Mouse (Mus musculus) lung, embryonic 14.5 days (tissue): Measurements from ENCODE around the gene Fam173b. TPM values are rescaled to one million over a fixed set of nuclear protein-coding genes. Genes with fewer than 3 reads are reported as not detected.

Experiments used
- ATAC-seq: fragments of 200-750 bp; cut with Nextera tagmentation; 2 replicates; pipeline ENCODE4 v1.8.0; 2017; ENCODE audit warnings: mild to moderate bottlenecking, moderate TSS enrichment, moderate library complexity; ENCODE audit not compliant: insufficient read depth
- DNase-seq: peaks from one replicate; pipeline ENCODE4 v3.0.0-alpha.2; 2015
- H3K27ac ChIP-seq: fragments of 300-500 bp; sonication (generic); 2 replicates; pipeline ENCODE4 v1.5.1; 2014; ENCODE audit warnings: low read depth, mild to moderate bottlenecking, moderate library complexity
- H3K27me3 ChIP-seq: fragments of 300-500 bp; sonication (generic); 2 replicates; pipeline ENCODE4 v1.6.1; 2014; ENCODE audit warnings: low read length, control low read depth; ENCODE audit not compliant: insufficient read depth
- H3K36me3 ChIP-seq: fragments of 300-500 bp; sonication (generic); 2 replicates; pipeline ENCODE4 v1.6.1; 2014; ENCODE audit warnings: control low read depth; ENCODE audit not compliant: insufficient read depth
- H3K4me1 ChIP-seq: fragments of 300-500 bp; sonication (generic); 2 replicates; pipeline ENCODE4 v1.6.1; 2014; ENCODE audit warnings: antibody characterized with exemption, control low read depth; ENCODE audit not compliant: insufficient read depth
- H3K4me2 ChIP-seq: fragments of 300-500 bp; sonication (generic); 2 replicates; pipeline ENCODE4 v1.6.1; 2014; ENCODE audit warnings: mild to moderate bottlenecking
- H3K4me3 ChIP-seq: fragments of 300-500 bp; sonication (generic); 2 replicates; pipeline ENCODE4 v1.5.1; 2014; ENCODE audit warnings: low read depth, low read length
- H3K9ac ChIP-seq: fragments of 300-500 bp; sonication (generic); 2 replicates; pipeline ENCODE4 v1.6.1; 2014
- H3K9me3 ChIP-seq: fragments of 300-500 bp; sonication (generic); 2 replicates; pipeline ENCODE4 v1.6.1; 2016; ENCODE audit warnings: low read depth, low read length, control low read depth
- CTCF ChIP-seq: IDR thresholded peaks from 2 replicates; pipeline ENCODE4 v1.5.1; 2016; ENCODE audit warnings: antibody characterized with exemption, low read depth
- WGBS: fragments of 180-500 bp; shearing (Covaris S2); extraction: QIAGEN DNeasy Blood & Tissue Kit; methylation state at CpG from one replicate; pipeline ENCODE4 v1.1.7; 2014; 5-methylcytosine and 5-hydroxymethylcytosine counted together
- polyA plus RNA-seq: library from polyadenylated mRNA; unstranded; fragments of >200 nt; fragmentation: Nextera tagmentation; extraction: Ambion mirVana; gene quantifications from 2 replicates; pipeline ENCODE4 v1.2.1, GENCODE M21; 2014

Gene Fam173b
- polyA plus RNA-seq, 1 experiment from 2014 or later = 15.0 TPM

DNA sequence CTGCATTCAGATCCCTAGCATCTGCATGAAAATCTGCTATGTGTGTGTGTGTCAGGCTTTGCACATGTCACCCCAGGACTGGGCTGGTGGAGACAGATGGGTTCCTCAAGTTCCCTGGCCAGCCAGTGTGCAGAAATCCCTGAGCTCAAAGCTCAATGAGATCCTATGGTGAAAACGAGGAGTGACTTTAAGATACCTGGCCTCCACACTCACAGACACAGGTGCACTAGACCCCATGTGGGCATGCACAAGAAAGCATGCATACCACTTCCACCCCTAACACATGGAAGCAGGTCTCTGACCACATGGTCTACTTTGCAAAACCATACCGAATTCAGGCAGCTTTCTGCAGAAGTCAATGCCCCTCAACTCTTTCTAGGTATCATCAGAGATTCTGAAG is 13.9 kb upstream of the Fam173b start:
- ATAC-seq (no peak), DNase-seq (no peak)
- H3K4me1 ChIP-seq = no peaks in the 10 kb centered on the region
- no peaks in the 10 kb centered on the region for H3K9me3 ChIP-seq
- no peaks in the 10 kb centered on the region for H3K27me3 ChIP-seq
- TF ChIP-seq CTCF = no peak
- WGBS = 66% methylated on average over 2 of the region's 2 CpGs
- H3K9ac ChIP-seq = no peak overlapping the region
- H3K36me3 ChIP-seq = peaks cover 43% of the 10 kb centered on the region
- no peak overlapping the region for H3K4me3 ChIP-seq
- no peak overlapping the region for H3K27ac ChIP-seq
- no peak overlapping the region for H3K4me2 ChIP-seq

DNA sequence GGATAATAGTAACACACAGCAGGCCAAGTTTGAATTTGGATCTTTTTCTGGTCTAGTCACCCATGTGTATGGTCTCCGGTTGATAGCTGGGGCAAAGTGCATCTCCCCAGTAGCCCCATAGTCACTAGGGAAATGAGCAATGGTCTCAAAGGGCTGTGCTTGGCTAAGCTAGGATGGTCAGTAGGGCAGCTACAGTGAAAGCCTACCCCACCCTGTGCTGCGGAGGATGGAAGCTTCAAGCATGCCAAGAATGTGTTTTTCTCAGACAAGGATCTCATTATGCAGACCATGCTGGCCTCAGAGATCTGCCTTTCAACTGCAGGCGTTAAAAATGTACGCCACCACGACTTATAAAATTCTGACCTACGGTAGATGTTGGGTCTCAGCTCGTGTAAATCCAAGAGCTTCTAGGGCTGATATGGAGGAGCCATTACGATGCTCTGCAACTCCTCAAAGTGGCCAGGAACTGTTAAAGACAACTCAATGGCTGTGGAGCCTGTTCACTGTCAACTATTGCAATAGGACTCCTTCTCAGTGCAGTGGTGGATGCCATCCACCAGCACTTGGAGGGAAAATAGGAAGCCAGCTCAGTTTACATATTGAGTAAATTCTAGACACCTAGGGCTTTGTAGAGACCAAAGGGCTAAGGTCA is 12.5 kb upstream of the Fam173b start:
- H3K4me3 ChIP-seq = no peak overlapping the region
- H3K9ac ChIP-seq = no peak overlapping the region
- peak; percentile 39; the same call in 1 of the 2 replicates for ATAC-seq
- H3K27ac ChIP-seq = no peak overlapping the region
- H3K27me3 ChIP-seq = no peaks in the 10 kb centered on the region
- 48% methylated on average over 8 of the region's 8 CpGs for WGBS
- no peaks in the 10 kb centered on the region for H3K4me1 ChIP-seq
- H3K36me3 ChIP-seq = peaks cover 56% of the 10 kb centered on the region
- H3K4me2 ChIP-seq = no peak overlapping the region
- no peak for TF ChIP-seq CTCF
- H3K9me3 ChIP-seq = no peaks in the 10 kb centered on the region
- no peak for DNase-seq

DNA sequence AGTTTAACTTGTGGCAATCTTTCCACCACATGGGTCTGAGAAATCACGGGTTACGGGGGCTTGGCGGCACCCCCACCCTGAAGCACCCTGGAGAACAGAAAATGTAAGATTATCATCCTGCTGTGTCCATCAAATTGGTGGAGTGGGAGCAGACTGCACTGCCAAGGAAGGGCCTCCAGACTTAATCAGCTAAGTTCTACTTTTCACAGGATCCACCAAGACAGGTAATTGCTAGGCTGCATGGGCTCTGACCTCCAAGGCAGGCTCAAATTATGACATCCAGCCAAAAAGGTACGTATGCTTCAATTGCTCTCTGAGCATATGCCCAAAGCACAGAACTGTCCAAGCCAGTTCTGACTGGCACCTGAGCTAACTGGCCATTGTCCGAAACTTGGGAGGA is 11.5 kb upstream of the Fam173b start:
- no peak for TF ChIP-seq CTCF
- no peak overlapping the region for H3K9ac ChIP-seq
- H3K27ac ChIP-seq = no peak overlapping the region
- H3K4me2 ChIP-seq = no peak overlapping the region
- peaks cover 67% of the 10 kb centered on the region for H3K36me3 ChIP-seq
- H3K4me1 ChIP-seq = no peaks in the 10 kb centered on the region
- no peak overlapping the region for H3K4me3 ChIP-seq
- ATAC-seq (no peak), DNase-seq (no peak)
- H3K9me3 ChIP-seq = no peaks in the 10 kb centered on the region
- WGBS = 89% methylated on average over 5 of the region's 5 CpGs
- no peaks in the 10 kb centered on the region for H3K27me3 ChIP-seq

GRCm38 (mm10) chr15:31592531-31592930 is 9.1 kb upstream of the Fam173b start:
- no peak for DNase-seq

GRCm38 (mm10) chr15:31594260-31594659 is 7.4 kb upstream of the Fam173b start:
- Histone ChIP-seq H3K4me3 (no peak overlapping the region), H3K4me2 (no peak overlapping the region), H3K27me3 (no peaks in the 10 kb centered on the region), H3K27ac (no peak overlapping the region), H3K36me3 (peaks cover 87% of the 10 kb centered on the region), H3K9me3 (no peaks in the 10 kb centered on the region), H3K4me1 (0 out of 2 replicates have a peak, but pooled peaks cover 3% of the 10 kb centered on the region), H3K9ac (no peak overlapping the region)
- 90% methylated on average over 14 of the region's 14 CpGs for WGBS
- ATAC-seq = no peak
- DNase-seq = no peak
- no peak for TF ChIP-seq CTCF

More at GRCm38 (mm10) chr15:31592531-31592930, 9.1 kb upstream of the Fam173b start:
- Histone ChIP-seq H3K27me3 (no peaks in the 10 kb centered on the region), H3K27ac (no peak overlapping the region), H3K4me1 (no peaks in the 10 kb centered on the region), H3K36me3 (peaks cover 90% of the 10 kb centered on the region), H3K9ac (no peak overlapping the region), H3K9me3 (no peaks in the 10 kb centered on the region), H3K4me3 (no peak overlapping the region), H3K4me2 (no peak overlapping the region)
- WGBS = 61% methylated on average over 8 of the region's 8 CpGs
- no peak for TF ChIP-seq CTCF
- ATAC-seq = no peak

GRCm38 (mm10) chr15:31595651-31596050 is 6.0 kb upstream of the Fam173b start:
- Histone ChIP-seq H3K36me3 (peaks cover 73% of the 10 kb centered on the region), H3K27me3 (no peaks in the 10 kb centered on the region), H3K4me1 (0 out of 2 replicates have a peak, but pooled peaks cover 8% of the 10 kb centered on the region), H3K9me3 (no peaks in the 10 kb centered on the region), H3K4me3 (no peak overlapping the region), H3K27ac (no peak overlapping the region), H3K4me2 (no peak overlapping the region), H3K9ac (no peak overlapping the region)
- WGBS = 57% methylated on average over 7 of the region's 7 CpGs
- ATAC-seq (no peak), DNase-seq (peak; percentile 37)
- TF ChIP-seq CTCF = no peak

- peaks cover 31% of the 10 kb centered on the region for H3K36me3 ChIP-seq
- ATAC-seq (no peak), DNase-seq (no peak)
- no peak overlapping the region for H3K27ac ChIP-seq
- WGBS = 60% methylated on average over 4 of the region's 4 CpGs
- H3K9me3 ChIP-seq = no peaks in the 10 kb centered on the region
- no peaks in the 10 kb centered on the region for H3K27me3 ChIP-seq
- peak overlapping the region; percentile 97 for H3K4me3 ChIP-seq
- no peak for TF ChIP-seq CTCF
- peak overlapping the region; percentile 96 for H3K4me2 ChIP-seq
- H3K4me1 ChIP-seq = 0 out of 2 replicates have a peak, but pooled peaks cover 8% of the 10 kb centered on the region
- no peak overlapping the region for H3K9ac ChIP-seq
Observed at GRCm38 (mm10) chr15:31599834-31600233, 1.8 kb upstream of the Fam173b start.
